Mouse (Mus musculus): ENCODE measurements at regions not wholly inside any gene's neighbourhood (a gene's known extent, or its start where the extent isn't known, plus 50 kb on each side); places are given as distances from the start of the nearest gene placed in this dataset.

DNA sequence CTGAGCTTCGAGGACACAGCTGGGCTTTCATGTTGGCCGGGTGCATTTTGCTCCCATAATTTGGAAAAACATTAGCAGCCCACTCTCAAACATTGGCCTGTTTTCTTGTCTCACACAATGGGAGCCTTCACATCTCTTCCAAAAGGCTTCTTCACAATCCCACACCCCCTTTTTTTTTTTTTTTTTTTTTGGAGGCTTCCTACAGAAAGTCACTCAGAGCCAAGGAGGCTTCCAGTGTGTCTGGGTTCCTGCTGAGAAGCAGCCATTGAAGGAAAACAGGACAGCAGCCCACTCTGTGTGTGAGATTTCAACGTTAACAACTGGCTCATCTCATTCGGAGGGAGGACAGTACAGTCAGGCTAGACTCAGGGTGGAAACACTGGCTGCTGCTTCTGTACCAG lies 120.8 kb upstream of the Gm17728 start:
- Histone ChIP-seq H3K9ac (no peak overlapping the region), H3K27ac (replicated peaks) (no peak overlapping the region), H3K4me2 (replicated peaks) (no peak overlapping the region), H3K36me3 (no peaks in the 10 kb centered on the region), H3K27me3 (no peaks in the 10 kb centered on the region), H3K4me1 (no peaks in the 10 kb centered on the region), H3K4me3 (replicated peaks) (no peak overlapping the region), H3K9me3 (replicated peaks) (no peaks in the 10 kb centered on the region)
- 34% methylated on average over 4 of the region's 4 CpGs for WGBS
- no peak for ATAC-seq (ENCODE audit: insufficient number of reproducible peaks, low FRiP score, low TSS enrichment, low read depth)

DNA sequence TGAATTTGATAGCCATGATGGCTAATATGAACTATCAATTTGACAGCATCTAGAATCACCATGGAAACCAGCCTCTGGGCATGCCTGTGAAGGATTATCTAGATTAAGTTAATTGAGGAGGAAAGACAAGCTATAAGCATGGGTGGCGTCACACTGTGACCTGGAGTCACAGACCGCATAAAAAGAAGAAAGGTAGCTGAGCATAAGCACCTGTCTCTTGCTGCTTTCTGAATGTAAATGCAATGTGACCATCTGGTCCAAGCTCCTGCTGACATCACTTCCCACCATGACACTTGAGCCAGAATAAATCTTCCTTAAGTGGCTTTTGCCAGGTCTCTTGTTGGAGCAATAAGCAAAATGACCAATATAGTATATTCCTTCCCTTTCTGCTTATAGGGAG lies 113.4 kb upstream of the Gm17728 start:
- H3K9me3 ChIP-seq (replicated peaks), result no peaks in the 10 kb centered on the region
- H3K4me2 ChIP-seq (replicated peaks), result no peak overlapping the region
- H3K4me1 ChIP-seq, result no peaks in the 10 kb centered on the region
- no peaks in the 10 kb centered on the region for H3K27me3 ChIP-seq
- WGBS, result 37% methylated on average over 2 of the region's 2 CpGs
- H3K36me3 ChIP-seq, result no peaks in the 10 kb centered on the region
- no peak overlapping the region for H3K9ac ChIP-seq
- H3K4me3 ChIP-seq (replicated peaks), result no peak overlapping the region
- ATAC-seq (ENCODE audit: insufficient number of reproducible peaks, low FRiP score, low TSS enrichment, low read depth), result no peak
- H3K27ac ChIP-seq (replicated peaks), result no peak overlapping the region

- WGBS, result 61% methylated on average over 6 of the region's 6 CpGs
- no peak overlapping the region for H3K4me3 ChIP-seq (replicated peaks)
- H3K4me1 ChIP-seq, result no peaks in the 10 kb centered on the region
- no peak for ATAC-seq (ENCODE audit: insufficient number of reproducible peaks, low FRiP score, low TSS enrichment, low read depth)
- no peak overlapping the region for H3K9ac ChIP-seq
- no peaks in the 10 kb centered on the region for H3K9me3 ChIP-seq (replicated peaks)
- H3K36me3 ChIP-seq, result no peaks in the 10 kb centered on the region
- H3K4me2 ChIP-seq (replicated peaks), result no peak overlapping the region
- no peaks in the 10 kb centered on the region for H3K27me3 ChIP-seq
- H3K27ac ChIP-seq (replicated peaks), result no peak overlapping the region
Observed at GRCm38 (mm10) chr17:9322772-9323171, 99.1 kb upstream of the Gm17728 start.

DNA sequence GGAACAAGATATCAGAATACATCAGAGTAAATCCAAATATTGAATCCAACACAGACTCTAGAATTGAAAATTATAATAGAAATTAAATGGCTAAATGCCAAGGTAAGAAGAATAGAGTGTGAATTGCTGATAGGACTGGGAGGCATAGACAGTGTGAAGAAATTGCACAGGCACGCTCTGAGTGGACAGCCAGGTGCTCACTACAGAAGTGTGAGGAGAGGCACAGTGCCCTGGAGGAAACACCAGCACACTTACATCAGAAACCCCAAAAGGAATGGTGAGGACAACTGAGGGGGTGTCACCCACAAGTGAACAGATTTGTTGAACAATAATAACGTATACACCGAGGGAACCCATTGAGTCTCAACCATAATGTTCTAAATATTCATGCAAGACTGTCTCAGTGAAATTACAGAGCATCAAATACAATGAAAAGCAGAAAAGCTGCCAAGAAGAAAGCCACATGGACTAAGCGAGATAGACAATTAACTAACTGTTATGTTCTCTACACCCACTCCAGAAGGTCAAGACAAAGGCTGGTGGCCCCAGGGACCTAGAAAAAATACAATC lies 92.9 kb upstream of the Gm17728 start:
- Histone ChIP-seq H3K9me3 (replicated peaks) (no peaks in the 10 kb centered on the region), H3K4me3 (replicated peaks) (no peak overlapping the region), H3K36me3 (no peaks in the 10 kb centered on the region), H3K9ac (no peak overlapping the region), H3K27me3 (no peaks in the 10 kb centered on the region), H3K4me2 (replicated peaks) (no peak overlapping the region), H3K27ac (replicated peaks) (no peak overlapping the region), H3K4me1 (no peaks in the 10 kb centered on the region)
- WGBS, result 73% methylated on average over 4 of the region's 4 CpGs
- no peak for ATAC-seq (ENCODE audit: insufficient number of reproducible peaks, low FRiP score, low TSS enrichment, low read depth)

DNA sequence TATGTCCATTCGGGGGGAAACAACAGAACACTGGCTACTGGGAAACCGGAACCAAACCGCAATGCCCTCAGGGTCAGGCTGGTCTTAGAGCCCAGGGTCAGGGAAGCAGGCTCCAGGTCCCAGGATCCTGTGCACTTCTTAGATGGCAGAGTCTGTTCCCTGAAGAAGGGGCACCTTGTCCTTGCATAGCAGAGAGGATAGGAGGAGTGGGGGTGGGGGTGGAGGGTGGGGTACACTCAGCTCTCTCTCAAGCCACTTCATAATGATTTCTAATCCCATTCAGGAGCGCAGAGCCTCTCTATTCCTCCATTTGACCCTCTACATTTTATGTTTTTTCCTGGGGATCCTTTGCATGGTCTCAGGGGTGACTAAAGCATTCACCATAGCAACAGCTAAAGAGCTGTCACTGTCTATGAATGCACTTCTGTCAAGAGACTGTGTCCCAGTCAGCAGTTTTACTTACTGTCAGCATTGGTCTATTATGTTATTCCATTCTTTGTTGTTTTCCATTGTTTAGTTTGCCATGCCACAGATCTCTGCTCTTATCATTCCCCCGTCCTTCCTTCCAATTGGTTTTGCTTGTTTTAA lies 64.2 kb upstream of the Gm17728 start:
- H3K27ac ChIP-seq (replicated peaks), result no peak overlapping the region
- H3K4me1 ChIP-seq, result no peaks in the 10 kb centered on the region
- H3K4me2 ChIP-seq (replicated peaks), result no peak overlapping the region
- H3K36me3 ChIP-seq, result no peaks in the 10 kb centered on the region
- 77% methylated on average over 5 of the region's 5 CpGs for WGBS
- H3K9ac ChIP-seq, result no peak overlapping the region
- no peak for ATAC-seq (ENCODE audit: insufficient number of reproducible peaks, low FRiP score, low TSS enrichment, low read depth)
- H3K4me3 ChIP-seq (replicated peaks), result no peak overlapping the region
- no peaks in the 10 kb centered on the region for H3K9me3 ChIP-seq (replicated peaks)
- no peaks in the 10 kb centered on the region for H3K27me3 ChIP-seq
